In the genomic region with DNA sequence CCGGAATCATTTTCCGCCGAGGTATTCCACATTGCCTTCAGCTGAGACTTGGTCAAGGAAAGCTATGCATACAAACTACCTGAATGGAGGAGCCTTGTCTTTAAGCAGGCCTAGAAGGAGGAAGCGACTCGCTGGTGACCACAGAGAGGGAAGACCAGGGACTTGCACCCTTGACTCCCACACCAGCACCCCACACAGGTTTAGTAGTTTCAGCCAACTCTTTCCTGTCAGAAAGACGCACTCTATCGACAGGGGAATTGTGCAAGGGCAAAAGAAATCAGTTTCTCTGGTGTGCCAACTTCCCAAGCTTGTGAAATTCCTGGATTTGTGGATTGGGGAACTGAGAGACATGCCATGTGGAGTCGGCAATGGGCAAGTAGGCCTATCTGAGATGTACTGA, we compare ENCODE assay signal across 14 mouse cellular contexts.
A peak's percentile ranks its signal among the peaks of the same experiment; 100 is the strongest.
DNase-seq lines count a peak whose midpoint lies in the region; ATAC-seq and TF ChIP-seq lines count a peak whose summit lies in the region.
"Had no signal": no experiment of that assay in that cellular context is flagged by ENCODE, and none has a peak within 500 bp of the region (broad histone marks: within the 10 kb centered on the region; RNA-seq: fewer than 3 reads in every experiment).

No protein-coding gene starts in this region.

- peak overlapping the region; percentile 24; the same call in 1 of the 2 replicates for H3K27ac ChIP-seq in heart, postnatal 0 days (ENCODE audit: low read depth)
- H3K27ac ChIP-seq in macrophage, result peak overlapping the region; percentile 97
- no peak overlapping the region for H3K27ac ChIP-seq in gastrocnemius, adult 2 months
- H3K27ac ChIP-seq: liver, embryonic 13.5 days; neural tube, embryonic 13.5 days had no signal

- no peaks in the 10 kb centered on the region for H3K9me3 ChIP-seq in heart, postnatal 0 days (replicated peaks; ENCODE audit: control insufficient read depth, low read length)
- no peaks in the 10 kb centered on the region for H3K9me3 ChIP-seq in E14TG2a.4 (ENCODE audit: low read length)
- H3K9me3 ChIP-seq: liver, embryonic 13.5 days; megakaryocyte, embryonic 14.5 days; neural tube, embryonic 13.5 days had no signal

- 82% methylated on average over 8 of the region's 8 CpGs for WGBS in heart, postnatal 0 days
- WGBS in macrophage (ENCODE audit: missing documents), result 57% methylated on average over 8 of the region's 8 CpGs

- intact Hi-C loops in heart, postnatal 36 days (cut with DNase I), result no loop called here
- intact Hi-C loops in gastrocnemius, adult 2 months (cut with DNase I), result loop anchor here (5.0 kb wide), 2 partner anchors 34 to 49 kb away; no protein-coding TSS in a partner anchor

- no peak for ATAC-seq in heart, postnatal 0 days (ENCODE audit: insufficient read depth, low read depth)

- no peaks in the 10 kb centered on the region for H3K36me3 ChIP-seq in heart, postnatal 0 days (replicated peaks; ENCODE audit: control insufficient read depth, insufficient read depth, low read length)
- H3K36me3 ChIP-seq in E14TG2a.4 (ENCODE audit: insufficient read depth, low read length), result no peaks in the 10 kb centered on the region
- no peaks in the 10 kb centered on the region for H3K36me3 ChIP-seq in macrophage (ENCODE audit: inconsistent target)
- H3K36me3 ChIP-seq: G1E; liver, embryonic 13.5 days; neural tube, embryonic 13.5 days had no signal

- H3K4me3 ChIP-seq in heart, postnatal 0 days (ENCODE audit: low read depth, low read length), result no peak overlapping the region
- peak overlapping the region; percentile 24; the same call in 1 of the 2 replicates for H3K4me3 ChIP-seq in E14TG2a.4 (replicated peaks; ENCODE audit: low read length)
- H3K4me3 ChIP-seq in macrophage (ENCODE audit: inconsistent target), result no peak overlapping the region
- no peak overlapping the region for H3K4me3 ChIP-seq in gastrocnemius, adult 2 months
- H3K4me3 ChIP-seq: liver, embryonic 13.5 days; neural tube, embryonic 13.5 days had no signal

- no peak for DNase-seq in heart, postnatal 0 days (ENCODE audit: low spot score)
- no peak for DNase-seq in heart, postnatal 36 days
- DNase-seq in adipocyte (ENCODE audit: low spot score), result peak; percentile 86
- no peak for DNase-seq in gastrocnemius, postnatal 25 days
- no peak for DNase-seq in gastrocnemius, adult 2 months
- DNase-seq: cerebellum, adult 8-10 months; layer of hippocampus, adult 9-11 months; liver, embryonic 13.5 days; right cerebral cortex, postnatal 4 days had no signal

- H3K9ac ChIP-seq in heart, postnatal 0 days (replicated peaks; ENCODE audit: low read depth, low read length), result no peak overlapping the region
- H3K9ac ChIP-seq: liver, embryonic 13.5 days; neural tube, embryonic 13.5 days had no signal

- TF ChIP-seq CTCF in heart, postnatal 0 days (IDR thresholded peaks at IDR 0.05; ENCODE audit: low read depth), result no peak
- no peak for TF ChIP-seq CTCF in E14TG2a.4 (conservative IDR thresholded peaks at IDR 0.05; ENCODE audit: low read length)
- TF ChIP-seq CTCF in gastrocnemius, adult 2 months (IDR thresholded peaks at IDR 0.05), result no peak

- TF ChIP-seq EP300 in heart, postnatal 0 days (IDR thresholded peaks at IDR 0.05; ENCODE audit: low read depth), result no peak

- no peaks in the 10 kb centered on the region for H3K27me3 ChIP-seq in heart, postnatal 0 days (ENCODE audit: control insufficient read depth, insufficient read depth, low read length)
- H3K27me3 ChIP-seq in E14TG2a.4 (ENCODE audit: insufficient read depth, low read length), result 0 out of 2 replicates have a peak, but pooled peaks cover 8% of the 10 kb centered on the region
- H3K27me3 ChIP-seq: liver, embryonic 13.5 days; megakaryocyte, embryonic 14.5 days; neural tube, embryonic 13.5 days had no signal

- peaks cover 16% of the 10 kb centered on the region for H3K4me1 ChIP-seq in heart, postnatal 0 days (ENCODE audit: control insufficient read depth, insufficient read depth)
- peaks cover 63% of the 10 kb centered on the region for H3K4me1 ChIP-seq in E14TG2a.4 (replicated peaks; ENCODE audit: low read depth, low read length)
- H3K4me1 ChIP-seq: liver, embryonic 13.5 days; neural tube, embryonic 13.5 days had no signal

- no peak overlapping the region for H3K4me2 ChIP-seq in heart, postnatal 0 days (ENCODE audit: low read depth, low read length)
- H3K4me2 ChIP-seq: liver, embryonic 13.5 days; neural tube, embryonic 13.5 days had no signal

- peaks cover 19% of the 10 kb centered on the region for H3K79me2 ChIP-seq in macrophage (ENCODE audit: inconsistent target)
